Mouse (Mus musculus) stomach, embryonic 16.5 days (tissue): ENCODE measurements around the gene Psmd2. TPM values are rescaled to one million over a fixed set of nuclear protein-coding genes. Genes with fewer than 3 reads are reported as not detected.

Experiments used
- ATAC-seq: fragments of 200-750 bp; cut with Nextera tagmentation; 2 replicates; pipeline ENCODE4 v1.8.0; 2017; ENCODE audit warnings: moderate number of reproducible peaks, moderate TSS enrichment; ENCODE audit not compliant: insufficient read depth, low FRiP score
- H3K27ac ChIP-seq: fragments of 300-500 bp; sonication (generic); 2 replicates; pipeline ENCODE4 v1.5.1; 2014; ENCODE audit warnings: low read length
- H3K27me3 ChIP-seq: fragments of 300-500 bp; sonication (generic); 2 replicates; pipeline ENCODE4 v1.6.1; 2014; ENCODE audit warnings: low read length, control low read depth, mixed read lengths; ENCODE audit not compliant: control insufficient read depth, insufficient read depth
- H3K36me3 ChIP-seq: fragments of 300-500 bp; sonication (generic); 2 replicates; pipeline ENCODE4 v1.6.1; 2014; ENCODE audit warnings: low read length; ENCODE audit not compliant: control insufficient read depth, insufficient read depth
- H3K4me1 ChIP-seq: fragments of 300-500 bp; sonication (generic); 2 replicates; pipeline ENCODE4 v1.6.1; 2014; ENCODE audit warnings: low read length, control low read depth, mixed read lengths; ENCODE audit not compliant: control insufficient read depth, insufficient read depth
- H3K4me2 ChIP-seq: fragments of 300-500 bp; sonication (generic); 2 replicates; pipeline ENCODE4 v1.6.1; 2014; ENCODE audit warnings: low read depth, low read length, mixed read lengths
- H3K4me3 ChIP-seq: fragments of 300-500 bp; sonication (generic); replicated peaks from 2 replicates; pipeline ENCODE4 v1.5.1; 2014; ENCODE audit warnings: mild to moderate bottlenecking, low read length
- H3K9ac ChIP-seq: fragments of 300-500 bp; sonication (generic); 2 replicates; pipeline ENCODE4 v1.6.1; 2014; ENCODE audit warnings: low read length
- H3K9me3 ChIP-seq: fragments of 300-500 bp; sonication (generic); replicated peaks from 2 replicates; pipeline ENCODE4 v1.6.1; 2016; ENCODE audit warnings: low read length, control low read depth; ENCODE audit not compliant: control insufficient read depth
- WGBS: fragments of 180-500 bp; shearing (Covaris S2); extraction: QIAGEN DNeasy Blood & Tissue Kit; methylation state at CpG from one replicate; pipeline ENCODE4 v1.1.7; 2014; 5-methylcytosine and 5-hydroxymethylcytosine counted together
- polyA plus RNA-seq: library from polyadenylated mRNA; unstranded; fragments of >200 nt; fragmentation: Nextera tagmentation; extraction: Ambion mirVana; gene quantifications from 2 replicates; pipeline ENCODE4 v1.2.1, GENCODE M21; 2015

Psmd2 gene
- polyA plus RNA-seq, 1 experiment from 2014 or later: 291 TPM

DNA sequence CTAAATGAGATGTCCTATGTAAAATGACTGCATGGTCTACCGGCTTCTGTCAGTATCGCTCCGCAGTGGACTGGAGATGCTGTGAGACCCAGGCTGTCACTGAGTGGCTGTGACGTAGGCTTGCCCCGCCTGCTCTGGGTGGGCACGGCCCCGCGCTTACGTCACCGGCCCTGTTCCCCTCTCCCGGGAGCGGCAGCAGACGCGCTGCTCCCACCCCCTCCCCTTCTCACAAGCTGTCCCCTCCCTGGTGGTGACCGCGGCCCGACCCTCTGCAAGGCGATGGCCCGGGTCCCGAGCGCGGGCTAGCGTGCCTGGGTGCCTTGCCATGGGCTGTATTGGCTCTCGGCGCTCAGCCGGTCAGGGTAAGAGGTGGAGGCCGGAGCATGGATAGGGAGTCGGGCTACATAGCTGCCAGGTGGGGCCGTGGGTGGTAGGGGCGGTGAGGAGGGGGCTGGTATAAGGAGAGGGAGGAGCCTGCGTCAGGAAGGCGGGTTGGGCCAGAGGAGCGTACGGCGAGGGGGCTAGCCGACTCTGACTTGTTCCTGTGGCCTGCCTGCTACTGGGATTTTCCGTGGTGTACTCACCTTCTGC, 41.8 kb downstream of the Psmd2 start, which contains the start of gene Fam131a:
Gene Fam131a, plus strand, starts transcription at position 131 of the 591 bp plus-strand sequence.
- Histone ChIP-seq H3K4me2 (peak within 1 kb of the TSS; percentile 87), H3K27ac (peak within 1 kb of the TSS; percentile 87), H3K9me3 (no peaks in the 10 kb centered on the region), H3K9ac (peak within 1 kb of the TSS; percentile 81), H3K27me3 (peaks cover 4% of the 10 kb centered on the region; the same call in 1 of the 2 replicates), H3K4me1 (peaks cover 15% of the 10 kb centered on the region), H3K36me3 (peaks cover 10% of the 10 kb centered on the region), H3K4me3 (peak within 1 kb of the TSS; percentile 66)
- WGBS: under 1% methylated on average over 36 of the region's 37 CpGs
- peak; percentile 93 for ATAC-seq

DNA sequence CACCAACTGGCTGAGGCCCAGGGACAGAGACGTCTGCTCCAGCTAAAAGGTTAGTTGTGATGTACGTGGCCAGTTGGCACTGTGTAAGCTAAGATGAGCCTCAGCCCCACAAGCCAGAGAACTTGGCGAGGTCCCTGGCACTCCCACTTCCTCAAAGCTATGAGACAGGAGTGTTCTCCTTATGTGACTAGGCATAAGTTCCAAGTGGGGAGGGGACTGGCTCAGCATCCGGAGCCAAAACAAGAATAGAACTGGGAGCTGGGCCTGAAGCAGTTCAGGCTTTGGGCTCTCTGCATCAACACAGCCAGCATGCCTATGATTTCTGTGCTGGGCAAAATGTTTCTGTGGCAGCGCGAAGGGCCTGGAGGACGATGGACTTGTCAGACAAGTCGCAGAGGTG, 43.3 kb downstream of the Psmd2 start:
- ATAC-seq: no peak
- Histone ChIP-seq H3K4me3 (peak overlapping the region; percentile 41; the same call in 1 of the 2 replicates), H3K4me2 (peak overlapping the region; percentile 60; the same call in 1 of the 2 replicates), H3K9me3 (no peaks in the 10 kb centered on the region), H3K27ac (peak overlapping the region; percentile 63; the same call in 1 of the 2 replicates), H3K4me1 (peaks cover 15% of the 10 kb centered on the region), H3K27me3 (peaks cover 4% of the 10 kb centered on the region; the same call in 1 of the 2 replicates), H3K36me3 (peaks cover 9% of the 10 kb centered on the region; the same call in 1 of the 2 replicates), H3K9ac (no peak overlapping the region)
- WGBS: 64% methylated on average over 8 of the region's 8 CpGs

GRCm38 (mm10) chr16:20695622-20696323, 44.3 kb downstream of the Psmd2 start:
- Histone ChIP-seq H3K4me3 (peak overlapping the region; percentile 41), H3K4me1 (peaks cover 15% of the 10 kb centered on the region), H3K9me3 (no peaks in the 10 kb centered on the region), H3K4me2 (peak overlapping the region; percentile 60), H3K9ac (peak overlapping the region; percentile 60), H3K36me3 (0 out of 2 replicates have a peak, but pooled peaks cover 3% of the 10 kb centered on the region), H3K27me3 (peaks cover 4% of the 10 kb centered on the region; the same call in 1 of the 2 replicates), H3K27ac (peak overlapping the region; percentile 63)
- ATAC-seq: peak; percentile 71
- WGBS: 2% methylated on average over 46 of the region's 46 CpGs

DNA sequence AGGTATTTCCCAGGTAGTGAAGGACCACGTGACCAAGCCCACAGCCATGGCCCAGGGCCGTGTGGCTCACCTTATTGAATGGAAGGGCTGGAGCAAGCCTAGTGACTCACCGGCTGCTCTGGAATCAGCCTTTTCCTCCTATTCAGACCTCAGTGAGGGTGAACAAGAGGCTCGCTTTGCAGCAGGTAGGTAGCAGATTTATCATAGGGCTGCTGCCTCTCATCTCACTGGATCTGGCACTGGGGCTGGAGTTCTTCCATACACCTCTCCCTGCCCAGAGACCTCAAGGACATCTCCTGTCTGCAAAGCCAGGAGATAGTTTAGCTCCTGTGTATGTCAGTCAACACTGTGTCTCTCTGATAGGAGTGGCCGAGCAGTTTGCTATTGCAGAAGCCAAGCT, 47.8 kb downstream of the Psmd2 start:
- H3K9ac ChIP-seq: no peak overlapping the region
- H3K4me1 ChIP-seq: peaks cover 17% of the 10 kb centered on the region; the same call in 1 of the 2 replicates
- 65% methylated on average over 5 of the region's 5 CpGs for WGBS
- H3K36me3 ChIP-seq: no peaks in the 10 kb centered on the region
- H3K4me3 ChIP-seq: no peak overlapping the region
- no peak for ATAC-seq
- no peak overlapping the region for H3K27ac ChIP-seq
- peaks cover 4% of the 10 kb centered on the region; the same call in 1 of the 2 replicates for H3K27me3 ChIP-seq
- no peak overlapping the region for H3K4me2 ChIP-seq
- no peaks in the 10 kb centered on the region for H3K9me3 ChIP-seq

GRCm38 (mm10) chr16:20700036-20700435, 48.6 kb downstream of the Psmd2 start:
- 56% methylated on average over 5 of the region's 5 CpGs for WGBS
- no peak overlapping the region for H3K4me2 ChIP-seq
- no peak for ATAC-seq

GRCm38 (mm10) chr16:20701316-20701715, 49.9 kb downstream of the Psmd2 start:
- 54% methylated on average over 7 of the region's 7 CpGs for WGBS
- Histone ChIP-seq H3K27me3 (0 out of 2 replicates have a peak, but pooled peaks cover under 1% of the 10 kb centered on the region), H3K27ac (no peak overlapping the region), H3K9ac (peak overlapping the region; percentile 53; the same call in 1 of the 2 replicates), H3K36me3 (no peaks in the 10 kb centered on the region), H3K4me2 (no peak overlapping the region), H3K4me3 (no peak overlapping the region), H3K9me3 (no peaks in the 10 kb centered on the region), H3K4me1 (peaks cover 8% of the 10 kb centered on the region; the same call in 1 of the 2 replicates)
- no peak for ATAC-seq

More at GRCm38 (mm10) chr16:20700036-20700435, 48.6 kb downstream of the Psmd2 start:
- H3K27me3 ChIP-seq: peaks cover 4% of the 10 kb centered on the region; the same call in 1 of the 2 replicates
- H3K9ac ChIP-seq: no peak overlapping the region
- H3K9me3 ChIP-seq: no peaks in the 10 kb centered on the region
- H3K4me1 ChIP-seq: peaks cover 17% of the 10 kb centered on the region; the same call in 1 of the 2 replicates
- H3K4me3 ChIP-seq: no peak overlapping the region
- H3K36me3 ChIP-seq: no peaks in the 10 kb centered on the region
- H3K27ac ChIP-seq: no peak overlapping the region

- Histone ChIP-seq H3K27ac (peak overlapping the region; percentile 19; the same call in 1 of the 2 replicates), H3K27me3 (no peaks in the 10 kb centered on the region)
Observed at GRCm38 (mm10) chr16:20701729-20702521, 50.5 kb downstream of the Psmd2 start.

DNA sequence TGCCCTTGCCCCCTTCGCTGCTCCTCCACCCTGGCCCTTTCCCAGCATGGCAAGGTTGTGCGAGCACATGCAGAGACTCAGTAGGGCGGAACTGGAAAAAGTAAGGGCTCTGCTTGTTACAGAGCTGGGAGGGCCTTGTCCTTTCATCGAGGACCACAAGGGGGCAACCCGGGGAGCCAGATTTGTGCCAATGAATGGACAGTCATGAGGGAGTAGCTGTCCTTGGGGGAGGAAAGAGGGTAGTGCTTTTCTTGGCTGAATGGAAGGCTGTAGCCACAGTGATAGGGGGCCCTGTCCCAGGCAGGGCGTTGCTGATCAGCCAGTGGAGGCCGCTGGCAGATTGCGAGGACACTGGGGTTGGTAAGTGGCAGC, 51.1 kb downstream of the Psmd2 start:
- Histone ChIP-seq H3K27ac (peak overlapping the region; percentile 19; the same call in 1 of the 2 replicates), H3K4me3 (no peak overlapping the region), H3K4me1 (peaks cover 7% of the 10 kb centered on the region; the same call in 1 of the 2 replicates), H3K9ac (peak overlapping the region; percentile 33; the same call in 1 of the 2 replicates), H3K36me3 (no peaks in the 10 kb centered on the region), H3K4me2 (no peak overlapping the region), H3K27me3 (no peaks in the 10 kb centered on the region), H3K9me3 (no peaks in the 10 kb centered on the region)
- WGBS: 14% methylated on average over 8 of the region's 8 CpGs
- peak; percentile 63 for ATAC-seq

More at GRCm38 (mm10) chr16:20701729-20702521, 50.5 kb downstream of the Psmd2 start:
- ATAC-seq: no peak
- H3K9me3 ChIP-seq: no peaks in the 10 kb centered on the region
- H3K4me2 ChIP-seq: no peak overlapping the region
- H3K4me1 ChIP-seq: peaks cover 7% of the 10 kb centered on the region; the same call in 1 of the 2 replicates
- no peaks in the 10 kb centered on the region for H3K36me3 ChIP-seq
- no peak overlapping the region for H3K4me3 ChIP-seq
- peak overlapping the region; percentile 53; the same call in 1 of the 2 replicates for H3K9ac ChIP-seq
- WGBS: 32% methylated on average over 12 of the region's 12 CpGs
